Mouse (Mus musculus) forebrain, postnatal 0 days (tissue): ENCODE data around the gene Egflam. TPM values are rescaled to one million over a fixed set of nuclear protein-coding genes. Genes with fewer than 3 reads are reported as not detected.

Experiments used
- ATAC-seq: fragments of 200-750 bp; cut with Nextera tagmentation; 2 replicates; pipeline ENCODE4 v1.8.0; 2017; ENCODE audit warnings: mild to moderate bottlenecking, moderate library complexity
- DNase-seq: peaks from one replicate; pipeline ENCODE4 v3.0.0-alpha.2; 2015
- H3K27ac ChIP-seq: fragments of 300-500 bp; sonication (generic); 2 replicates; pipeline ENCODE4 v1.5.1; 2014; ENCODE audit warnings: low read depth, mild to moderate bottlenecking, antibody characterized with exemption, low read length, moderate library complexity, mixed read lengths
- H3K27me3 ChIP-seq: fragments of 300-500 bp; sonication (generic); 2 replicates; pipeline ENCODE4 v1.6.1; 2014; ENCODE audit warnings: mild to moderate bottlenecking, low read length, mixed read lengths; ENCODE audit not compliant: insufficient read depth
- H3K36me3 ChIP-seq: fragments of 300-500 bp; sonication (generic); 2 replicates; pipeline ENCODE4 v1.6.1; 2014; ENCODE audit warnings: mild to moderate bottlenecking, moderate library complexity; ENCODE audit not compliant: insufficient read depth
- H3K4me1 ChIP-seq: fragments of 300-500 bp; sonication (generic); 2 replicates; pipeline ENCODE4 v1.6.1; 2014; ENCODE audit warnings: antibody characterized with exemption; ENCODE audit not compliant: insufficient read depth
- H3K4me2 ChIP-seq: fragments of 300-500 bp; sonication (generic); 2 replicates; pipeline ENCODE4 v1.6.1; 2014; ENCODE audit warnings: low read depth, mild to moderate bottlenecking, moderate library complexity
- H3K4me3 ChIP-seq: fragments of 300-500 bp; sonication (generic); 2 replicates; pipeline ENCODE4 v1.5.1; 2014; ENCODE audit warnings: low read depth, low read length, mixed read lengths
- H3K9ac ChIP-seq: fragments of 300-500 bp; sonication (generic); 2 replicates; pipeline ENCODE4 v1.6.1; 2014; ENCODE audit warnings: mild to moderate bottlenecking
- H3K9me3 ChIP-seq: fragments of 300-500 bp; sonication (generic); 2 replicates; pipeline ENCODE4 v1.6.1; 2016; ENCODE audit warnings: low read length
- CTCF ChIP-seq: sonication (generic); IDR thresholded peaks from 2 replicates; pipeline ENCODE4 v1.5.1; 2016; ENCODE audit warnings: antibody characterized with exemption, control low read depth, low read depth
- WGBS: fragments of 180-500 bp; shearing (Covaris S2); extraction: QIAGEN DNeasy Blood & Tissue Kit; methylation state at CpG from one replicate; pipeline ENCODE4 v1.1.7; 2014; 5-methylcytosine and 5-hydroxymethylcytosine counted together
- polyA plus RNA-seq: library from polyadenylated mRNA; unstranded; fragments of >200 nt; fragmentation: Nextera tagmentation; extraction: Ambion mirVana; gene quantifications from 2 replicates; pipeline ENCODE4 v1.2.1, GENCODE M21; 2015
- total RNA-seq: library from RNA; depleted of rRNA; stranded (reverse); fragments of >200 nt; gene quantifications from 2 replicates; pipeline ENCODE4 v1.2.3, GENCODE M21; 2014

Gene Egflam
- total and polyA plus RNA-seq, 2 experiments from 2014 or later = 4.5 to 5.1 TPM

DNA sequence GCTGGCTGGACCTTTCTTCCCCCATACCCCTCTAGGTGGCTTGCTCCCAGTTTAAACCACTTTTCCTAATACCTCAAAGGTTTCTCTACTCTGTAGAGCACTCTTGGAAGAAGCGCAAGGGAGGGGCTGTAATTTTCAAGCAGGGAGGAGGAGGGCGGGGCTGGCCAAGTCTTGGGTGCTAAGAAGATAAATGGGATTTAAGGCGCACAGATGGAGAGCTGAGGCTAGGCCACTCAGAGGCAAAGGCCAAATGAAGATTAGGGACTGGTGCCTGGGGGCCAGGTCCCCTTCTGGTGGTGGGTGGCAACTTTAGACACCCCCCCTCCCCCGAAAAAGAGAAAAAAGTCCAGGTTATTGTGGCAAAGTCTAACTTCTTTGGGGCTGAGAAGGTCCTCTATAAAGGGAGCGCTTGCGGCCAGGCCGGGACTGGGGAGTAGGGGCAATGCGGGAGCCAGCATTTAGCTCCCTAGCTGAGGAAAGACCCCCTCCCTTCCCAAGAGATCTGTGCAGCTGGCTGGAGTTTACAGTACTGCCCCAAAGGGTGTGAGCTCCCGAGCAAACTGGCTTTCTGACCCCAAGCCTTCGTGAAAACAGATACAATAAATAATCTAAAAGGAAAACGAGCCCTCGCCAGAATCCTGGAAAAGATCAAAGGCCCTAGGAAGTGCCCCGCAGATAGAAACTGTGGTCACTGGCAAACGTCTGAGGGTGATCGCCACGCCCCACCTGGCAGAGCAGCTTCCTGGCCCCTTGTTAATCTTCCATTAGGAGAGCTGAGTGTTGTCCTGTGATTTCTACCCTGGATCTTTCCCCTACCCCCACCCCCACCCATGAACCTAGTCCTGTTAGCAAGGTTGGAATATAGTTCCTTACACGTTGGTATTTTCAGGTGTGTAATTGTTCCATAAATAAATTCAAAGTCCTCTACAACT is 680 bp upstream of the Egflam start:
- Histone ChIP-seq H3K27ac (no peak overlapping the region), H3K27me3 (peaks cover 13% of the 10 kb centered on the region), H3K36me3 (no peaks in the 10 kb centered on the region), H3K9ac (peak overlapping the region; percentile 45; the same call in 1 of the 2 replicates), H3K4me3 (peak overlapping the region; percentile 45), H3K4me2 (peak overlapping the region; percentile 96), H3K4me1 (no peaks in the 10 kb centered on the region), H3K9me3 (no peaks in the 10 kb centered on the region)
- WGBS = 6% methylated on average over 17 of the region's 17 CpGs
- ATAC-seq (peak; percentile 35), DNase-seq (no peak)
- TF ChIP-seq CTCF = no peak

GRCm38 (mm10) chr15:7397446-7397817 is 763 bp downstream of the Egflam start:
- H3K9ac ChIP-seq = peak overlapping the region; percentile 45; the same call in 1 of the 2 replicates

GRCm38 (mm10) chr15:7383349-7383748 is 14.8 kb downstream of the Egflam start:
- Histone ChIP-seq H3K9ac (no peak overlapping the region), H3K4me1 (no peaks in the 10 kb centered on the region), H3K4me2 (no peak overlapping the region), H3K27me3 (no peaks in the 10 kb centered on the region), H3K4me3 (no peak overlapping the region), H3K27ac (no peak overlapping the region), H3K9me3 (no peaks in the 10 kb centered on the region), H3K36me3 (no peaks in the 10 kb centered on the region)
- ATAC-seq (no peak), DNase-seq (no peak)
- no peak for TF ChIP-seq CTCF
- 86% methylated on average over 4 of the region's 4 CpGs for WGBS

More at GRCm38 (mm10) chr15:7397446-7397817, 763 bp downstream of the Egflam start:
- Histone ChIP-seq H3K36me3 (no peaks in the 10 kb centered on the region), H3K4me2 (peak overlapping the region; percentile 96), H3K9me3 (no peaks in the 10 kb centered on the region), H3K4me3 (peak overlapping the region; percentile 45), H3K27ac (no peak overlapping the region), H3K27me3 (peaks cover 13% of the 10 kb centered on the region), H3K4me1 (no peaks in the 10 kb centered on the region)
- DNase-seq (no peak), ATAC-seq (peak; percentile 41)
- WGBS = 3% methylated on average over 8 of the region's 8 CpGs
- no peak for TF ChIP-seq CTCF

DNA sequence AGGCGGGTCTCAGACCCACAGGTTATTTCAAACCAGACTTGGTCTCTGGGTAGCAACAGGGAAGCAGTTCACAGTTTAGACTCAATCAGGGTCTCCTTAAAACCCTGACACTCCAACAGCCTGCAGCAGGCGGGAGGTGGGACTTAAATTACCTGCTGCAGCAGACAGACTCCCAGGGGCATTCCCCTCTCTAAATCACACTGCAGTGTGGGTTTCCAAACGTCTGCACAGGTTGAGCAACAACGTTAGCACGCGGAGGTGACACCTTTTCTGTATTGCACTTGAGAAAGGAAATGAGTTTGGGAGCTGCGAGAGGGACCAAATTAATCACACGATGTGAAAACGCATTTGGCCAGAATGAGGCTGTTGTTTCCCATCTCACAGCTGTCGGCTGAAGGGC is 15.7 kb downstream of the Egflam start:
- H3K4me2 ChIP-seq = no peak overlapping the region
- H3K4me1 ChIP-seq = no peaks in the 10 kb centered on the region
- H3K27me3 ChIP-seq = no peaks in the 10 kb centered on the region
- no peak overlapping the region for H3K9ac ChIP-seq
- no peak for TF ChIP-seq CTCF
- 70% methylated on average over 10 of the region's 10 CpGs for WGBS
- ATAC-seq = no peak
- H3K27ac ChIP-seq = no peak overlapping the region
- no peak for DNase-seq
- no peak overlapping the region for H3K4me3 ChIP-seq
- H3K9me3 ChIP-seq = no peaks in the 10 kb centered on the region
- no peaks in the 10 kb centered on the region for H3K36me3 ChIP-seq

DNA sequence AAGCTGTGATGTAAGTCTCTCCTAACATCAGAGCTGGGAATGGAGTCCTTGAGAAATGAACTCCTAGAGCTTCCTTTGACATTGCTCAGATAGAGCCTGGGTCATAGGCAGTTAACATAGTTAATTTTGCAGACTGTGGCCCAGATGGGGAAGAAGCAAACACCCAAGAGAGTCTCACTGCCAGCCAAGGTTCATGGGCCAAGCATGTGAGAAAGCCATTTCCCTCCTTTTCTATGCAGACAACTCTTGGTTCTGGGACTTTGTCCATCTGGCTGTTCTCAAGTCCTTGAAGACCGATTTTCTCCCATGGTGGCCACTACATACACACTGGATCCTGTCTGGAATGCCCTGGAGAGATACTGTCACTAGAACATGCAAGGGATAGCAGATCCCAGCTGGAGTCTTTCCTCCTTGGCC is 45.6 kb downstream of the Egflam start:
- no peaks in the 10 kb centered on the region for H3K4me1 ChIP-seq
- no peaks in the 10 kb centered on the region for H3K9me3 ChIP-seq
- no peak for TF ChIP-seq CTCF
- no peaks in the 10 kb centered on the region for H3K27me3 ChIP-seq
- H3K9ac ChIP-seq = no peak overlapping the region
- no peak overlapping the region for H3K4me3 ChIP-seq
- H3K27ac ChIP-seq = no peak overlapping the region
- no peak for ATAC-seq
- 94% methylated on average over 1 of the region's 1 CpGs for WGBS
- no peak overlapping the region for H3K4me2 ChIP-seq
- no peaks in the 10 kb centered on the region for H3K36me3 ChIP-seq
- no peak for DNase-seq

- no peak for DNase-seq
- H3K36me3 ChIP-seq = no peaks in the 10 kb centered on the region
- no peak overlapping the region for H3K4me3 ChIP-seq
- ATAC-seq = 0 out of 2 replicates have a peak, but pooled peaks have one; percentile 27
- H3K9ac ChIP-seq = no peak overlapping the region
- no peaks in the 10 kb centered on the region for H3K9me3 ChIP-seq
- no peak for TF ChIP-seq CTCF
- H3K4me1 ChIP-seq = no peaks in the 10 kb centered on the region
- no peak overlapping the region for H3K4me2 ChIP-seq
- WGBS = 55% methylated on average over 5 of the region's 5 CpGs
- no peaks in the 10 kb centered on the region for H3K27me3 ChIP-seq
- H3K27ac ChIP-seq = no peak overlapping the region
These were observed 57.4 kb downstream of the Egflam start for GRCm38 (mm10) chr15:7340703-7341309.
